Mouse (Mus musculus): Measurements from ENCODE around the gene Cbfa2t3. TPM values are rescaled to one million over a fixed set of nuclear protein-coding genes. Genes with fewer than 3 reads are reported as not detected.

Cbfa2t3 gene
- polyA plus RNA-seq, 2 experiments, result 1.9 to 3.3 TPM

GRCm38 (mm10) chr8:122674999-122675398 lies 23.9 kb downstream of the Cbfa2t3 start:
- Histone ChIP-seq H3K27me3 (ENCODE audit: control insufficient read depth, insufficient read depth, low read length) (peaks cover 21% of the 10 kb centered on the region), H3K36me3 (replicated peaks; ENCODE audit: control insufficient read depth, insufficient read depth, low read depth) (no peaks in the 10 kb centered on the region; the same call in 1 of the 2 replicates), H3K4me1 (replicated peaks; ENCODE audit: control insufficient read depth in 2 of 2, insufficient read depth in 2 of 2, low read length in 1 of 2) (peaks cover 11 to 18% of the 10 kb centered on the region in 2 experiments), H3K4me2 (ENCODE audit: low read depth) (no peak overlapping the region), H3K9ac (replicated peaks) (no peak overlapping the region; the same call in 1 of the 2 replicates), H3K9me3 (ENCODE audit: control insufficient read depth, low read length) (no peaks in the 10 kb centered on the region), H3K27ac (no peak overlapping the region), H3K4me3 (ENCODE audit: insufficient read depth in 1 of 2, low read depth in 2 of 2, low read length in 2 of 2) (no peak overlapping the region)
- no peak for ATAC-seq (ENCODE audit: insufficient read depth)
- no peak for TF ChIP-seq EP300 (IDR thresholded peaks at IDR 0.05; ENCODE audit: low read depth)
- TF ChIP-seq CTCF (IDR thresholded peaks at IDR 0.05; ENCODE audit: low read depth), result peak; percentile 60
- DNase-seq (ENCODE audit: low read depth in 3 of 3, low spot score in 3 of 3), result no peak
- WGBS (ENCODE audit: insufficient replicate concordance), result 43% methylated on average over 7 of the region's 7 CpGs

GRCm38 (mm10) chr8:122673989-122674388 lies 24.9 kb downstream of the Cbfa2t3 start:
- Histone ChIP-seq H3K27me3 (ENCODE audit: control insufficient read depth, insufficient read depth, low read length) (peaks cover 16% of the 10 kb centered on the region), H3K27ac (no peak overlapping the region), H3K9ac (replicated peaks) (no peak overlapping the region), H3K4me3 (ENCODE audit: insufficient read depth in 1 of 2, low read depth in 2 of 2, low read length in 2 of 2) (no peak overlapping the region), H3K9me3 (ENCODE audit: control insufficient read depth, low read length) (no peaks in the 10 kb centered on the region), H3K4me2 (ENCODE audit: low read depth) (no peak overlapping the region), H3K4me1 (replicated peaks; ENCODE audit: control insufficient read depth in 2 of 2, insufficient read depth in 2 of 2, low read length in 1 of 2) (peaks cover 3 to 8% of the 10 kb centered on the region in 2 experiments), H3K36me3 (replicated peaks; ENCODE audit: control insufficient read depth, insufficient read depth, low read depth) (no peaks in the 10 kb centered on the region; the same call in 1 of the 2 replicates)
- 83% methylated on average over 12 of the region's 12 CpGs for WGBS (ENCODE audit: insufficient replicate concordance)
- ATAC-seq (ENCODE audit: insufficient read depth) (no peak), DNase-seq (ENCODE audit: low read depth in 3 of 3, low spot score in 3 of 3) (no peak)
- TF ChIP-seq EP300 (IDR thresholded peaks at IDR 0.05; ENCODE audit: low read depth), result no peak
- TF ChIP-seq CTCF (IDR thresholded peaks at IDR 0.05; ENCODE audit: low read depth), result 0 out of 2 replicates have a peak, but pooled peaks have one; percentile 2

- no peak overlapping the region for H3K27ac ChIP-seq
- peaks cover 10% of the 10 kb centered on the region in 2 experiments for H3K4me1 ChIP-seq (replicated peaks; ENCODE audit: control insufficient read depth in 2 of 2, insufficient read depth in 2 of 2, low read length in 1 of 2)
- H3K36me3 ChIP-seq (replicated peaks; ENCODE audit: control insufficient read depth, insufficient read depth, low read depth), result no peaks in the 10 kb centered on the region; the same call in 1 of the 2 replicates
- ATAC-seq (ENCODE audit: insufficient read depth) (no peak), DNase-seq (ENCODE audit: low read depth in 3 of 3, low spot score in 3 of 3) (no peak)
- no peak for TF ChIP-seq EP300 (IDR thresholded peaks at IDR 0.05; ENCODE audit: low read depth)
- TF ChIP-seq CTCF (IDR thresholded peaks at IDR 0.05; ENCODE audit: low read depth), result no peak
- 63% methylated on average over 6 of the region's 6 CpGs for WGBS (ENCODE audit: insufficient replicate concordance)
- no peak overlapping the region for H3K9ac ChIP-seq (replicated peaks)
- no peak overlapping the region for H3K4me2 ChIP-seq (ENCODE audit: low read depth)
- H3K9me3 ChIP-seq (ENCODE audit: control insufficient read depth, low read length), result no peaks in the 10 kb centered on the region
- H3K27me3 ChIP-seq (ENCODE audit: control insufficient read depth, insufficient read depth, low read length), result peaks cover 7% of the 10 kb centered on the region
- no peak overlapping the region for H3K4me3 ChIP-seq (ENCODE audit: insufficient read depth in 1 of 2, low read depth in 2 of 2, low read length in 2 of 2)
These were observed 27.0 kb downstream of the Cbfa2t3 start for GRCm38 (mm10) chr8:122671894-122672293.

- Histone ChIP-seq H3K36me3 (replicated peaks; ENCODE audit: control insufficient read depth, insufficient read depth, low read depth) (no peaks in the 10 kb centered on the region; the same call in 1 of the 2 replicates), H3K27me3 (ENCODE audit: control insufficient read depth, insufficient read depth, low read length) (no peaks in the 10 kb centered on the region), H3K9ac (replicated peaks) (no peak overlapping the region), H3K4me3 (ENCODE audit: insufficient read depth in 1 of 2, low read depth in 2 of 2, low read length in 2 of 2) (no peak overlapping the region), H3K4me2 (ENCODE audit: low read depth) (no peak overlapping the region), H3K9me3 (ENCODE audit: control insufficient read depth, low read length) (no peaks in the 10 kb centered on the region), H3K4me1 (replicated peaks; ENCODE audit: control insufficient read depth in 2 of 2, insufficient read depth in 2 of 2, low read length in 1 of 2) (peaks cover 18 to 20% of the 10 kb centered on the region in 2 experiments), H3K27ac (no peak overlapping the region)
- no peak for TF ChIP-seq CTCF (IDR thresholded peaks at IDR 0.05; ENCODE audit: low read depth)
- no peak for TF ChIP-seq EP300 (IDR thresholded peaks at IDR 0.05; ENCODE audit: low read depth)
- ATAC-seq (ENCODE audit: insufficient read depth), result no peak
- 76% methylated on average over 3 of the region's 3 CpGs for WGBS (ENCODE audit: insufficient replicate concordance)
- no peak for DNase-seq (ENCODE audit: low read depth in 3 of 3, low spot score in 3 of 3)
These were observed 28.2 kb downstream of the Cbfa2t3 start for GRCm38 (mm10) chr8:122670718-122671117.

GRCm38 (mm10) chr8:122670001-122670400 lies 28.9 kb downstream of the Cbfa2t3 start:
- Histone ChIP-seq H3K4me3 (ENCODE audit: insufficient read depth in 1 of 2, low read depth in 2 of 2, low read length in 2 of 2) (no peak overlapping the region), H3K4me1 (replicated peaks; ENCODE audit: control insufficient read depth in 2 of 2, insufficient read depth in 2 of 2, low read length in 1 of 2) (peaks cover 20 to 22% of the 10 kb centered on the region in 2 experiments), H3K4me2 (ENCODE audit: low read depth) (no peak overlapping the region), H3K9me3 (ENCODE audit: control insufficient read depth, low read length) (no peaks in the 10 kb centered on the region), H3K27ac (no peak overlapping the region), H3K9ac (replicated peaks) (no peak overlapping the region), H3K27me3 (ENCODE audit: control insufficient read depth, insufficient read depth, low read length) (no peaks in the 10 kb centered on the region), H3K36me3 (replicated peaks; ENCODE audit: control insufficient read depth, insufficient read depth, low read depth) (no peaks in the 10 kb centered on the region; the same call in 1 of the 2 replicates)
- DNase-seq (ENCODE audit: low read depth in 3 of 3, low spot score in 3 of 3) (no peak), ATAC-seq (ENCODE audit: insufficient read depth) (no peak)
- no peak for TF ChIP-seq CTCF (IDR thresholded peaks at IDR 0.05; ENCODE audit: low read depth)
- no peak for TF ChIP-seq EP300 (IDR thresholded peaks at IDR 0.05; ENCODE audit: low read depth)
- WGBS (ENCODE audit: insufficient replicate concordance), result 68% methylated on average over 11 of the region's 11 CpGs

Measured in liver, embryonic 14.5 days (tissue).